Comparison of ENCODE assay signal across 20 mouse cellular contexts in the genomic region with DNA sequence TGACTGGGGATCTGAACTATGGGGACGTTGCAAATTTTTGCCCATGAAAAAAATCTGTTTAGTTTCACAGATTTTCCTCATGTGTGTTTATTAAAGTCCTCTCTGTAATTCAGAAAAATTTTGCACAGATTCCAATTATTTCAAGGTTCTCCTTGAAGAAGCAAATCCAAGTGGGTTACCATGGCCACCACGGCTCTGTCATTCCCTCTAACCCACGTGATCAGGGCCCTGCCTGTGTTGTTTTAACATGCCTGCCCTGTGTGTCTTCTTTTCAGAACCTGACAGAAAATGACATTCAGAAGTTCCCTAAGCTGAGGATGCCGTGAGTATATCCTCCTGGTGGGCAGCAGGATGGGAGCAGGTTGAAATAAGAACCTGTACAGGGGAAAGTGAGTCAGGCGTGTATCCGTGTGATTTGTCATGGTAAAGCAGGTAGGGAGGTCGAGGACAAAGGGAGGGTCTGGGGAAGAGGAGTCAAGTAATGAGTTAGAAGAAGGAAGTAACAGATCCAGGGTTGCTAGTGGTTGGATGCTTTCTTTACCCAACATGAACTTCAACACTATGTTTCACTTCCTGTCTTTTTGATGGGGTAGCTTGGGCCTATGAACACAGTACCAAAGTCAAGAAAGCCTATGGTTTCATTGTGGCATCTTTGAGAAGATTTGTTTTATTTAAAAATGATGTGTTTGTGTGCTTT. TPM values are rescaled to one million over a fixed set of nuclear protein-coding genes. Genes with fewer than 3 reads are reported as not detected.
A peak's percentile ranks its signal among the peaks of the same experiment; 100 is the strongest.
DNase-seq lines count a peak whose midpoint lies in the region; ATAC-seq and TF ChIP-seq lines count a peak whose summit lies in the region.
"Had no signal": no experiment of that assay in that cellular context is flagged by ENCODE, and none has a peak within 500 bp of the region (broad histone marks: within the 10 kb centered on the region; RNA-seq: fewer than 3 reads in every experiment).

No protein-coding gene starts in this region.

- no peaks in the 10 kb centered on the region for H3K9me3 ChIP-seq in hindbrain, embryonic 16.5 days (ENCODE audit: control insufficient read depth, low read length)
- H3K9me3 ChIP-seq: hindbrain, embryonic 12.5 days; limb, embryonic 15.5 days had no signal

- H3K27me3 ChIP-seq in thymus, adult 2 months (ENCODE audit: control insufficient read depth, insufficient read depth, low read length) = no peaks in the 10 kb centered on the region
- H3K27me3 ChIP-seq in kidney, adult 2 months (replicated peaks; ENCODE audit: control insufficient read depth, insufficient read depth, low read length) = no peaks in the 10 kb centered on the region
- no peaks in the 10 kb centered on the region for H3K27me3 ChIP-seq in hindbrain, embryonic 16.5 days (replicated peaks; ENCODE audit: control insufficient read depth, insufficient read depth, low read length)
- H3K27me3 ChIP-seq: hindbrain, embryonic 12.5 days; limb, embryonic 15.5 days had no signal

- H3K36me3 ChIP-seq in thymus, adult 2 months (ENCODE audit: control insufficient read depth, insufficient read depth, low read length) = peaks cover 77% of the 10 kb centered on the region
- H3K36me3 ChIP-seq in kidney, adult 2 months (ENCODE audit: control insufficient read depth, insufficient read depth, low read length) = no peaks in the 10 kb centered on the region
- no peaks in the 10 kb centered on the region for H3K36me3 ChIP-seq in hindbrain, embryonic 16.5 days (ENCODE audit: control insufficient read depth, insufficient read depth, low read length)
- H3K36me3 ChIP-seq: hindbrain, embryonic 12.5 days; limb, embryonic 15.5 days had no signal

- H3K9ac ChIP-seq in hindbrain, embryonic 16.5 days (ENCODE audit: low read depth, low read length) = no peak overlapping the region
- H3K9ac ChIP-seq: hindbrain, embryonic 12.5 days; limb, embryonic 15.5 days; lung, embryonic 14.5 days had no signal

- H3K4me3 ChIP-seq in thymus, adult 2 months (ENCODE audit: control insufficient read depth, insufficient read depth, low read length) = no peak overlapping the region
- no peak overlapping the region for H3K4me3 ChIP-seq in kidney, adult 2 months (ENCODE audit: insufficient read depth, low read depth, low read length)
- H3K4me3 ChIP-seq in hindbrain, embryonic 16.5 days (ENCODE audit: low read length) = no peak overlapping the region
- H3K4me3 ChIP-seq: erythroblast, embryonic 14.5 days; hindbrain, embryonic 12.5 days; left cerebral cortex, adult 2 months; limb, embryonic 15.5 days; myocyte had no signal

- DNase-seq in layer of hippocampus, adult 18-20 months (ENCODE audit: low spot score in 2 of 2) = peak; percentile 25 to 27
- no peak for DNase-seq in layer of hippocampus, adult 9-11 months
- DNase-seq in thymus, adult 2 months = no peak
- no peak for DNase-seq in thymus, postnatal 14 days
- DNase-seq in kidney, adult 2 months = no peak
- no peak for DNase-seq in Muller cell, postnatal 12 days (ENCODE audit: inconsistent ontology term)
- DNase-seq: cerebellum, postnatal 10 days; kidney, adult 18-20 months; kidney, postnatal 4 days; lung, embryonic 14.5 days had no signal

- TF ChIP-seq CTCF in thymus, adult 2 months (IDR thresholded peaks at IDR 0.05; ENCODE audit: borderline replicate concordance, control insufficient read depth, extremely low read depth, insufficient read depth, low read length, poor library complexity) = no peak
- TF ChIP-seq CTCF in kidney, adult 2 months (conservative IDR thresholded peaks at IDR 0.05; ENCODE audit: insufficient read depth, insufficient read length, low read depth, low read length) = no peak

- TF ChIP-seq POLR2A in thymus, adult 2 months (IDR thresholded peaks at IDR 0.05; ENCODE audit: control insufficient read depth, extremely low read depth, insufficient read depth, low read length, poor library complexity) = no peak
- no peak for TF ChIP-seq POLR2A in kidney, adult 2 months (IDR thresholded peaks at IDR 0.05; ENCODE audit: low read depth, low read length)

- peaks cover 45% of the 10 kb centered on the region for H3K4me1 ChIP-seq in thymus, adult 2 months (replicated peaks; ENCODE audit: control insufficient read depth, insufficient read depth, low read length)
- H3K4me1 ChIP-seq in kidney, adult 2 months (ENCODE audit: control insufficient read depth, insufficient read depth, low read length) = no peaks in the 10 kb centered on the region
- H3K4me1 ChIP-seq in hindbrain, embryonic 16.5 days (ENCODE audit: control insufficient read depth, insufficient read depth, low read depth, low read length) = no peaks in the 10 kb centered on the region
- H3K4me1 ChIP-seq: hindbrain, embryonic 12.5 days; limb, embryonic 15.5 days had no signal

- 76% methylated on average over 7 of the region's 7 CpGs for WGBS in thymus, adult 2 months
- WGBS in kidney, adult 2 months = 71% methylated on average over 7 of the region's 7 CpGs
- 80% methylated on average over 7 of the region's 7 CpGs for WGBS in hindbrain, embryonic 16.5 days

- peak; percentile 74 for ATAC-seq in megakaryocyte, adult 5-6 weeks (ENCODE audit: poor library complexity, severe bottlenecking)
- no peak for ATAC-seq in hindbrain, embryonic 16.5 days

- H3K27ac ChIP-seq in thymus, adult 2 months (ENCODE audit: control insufficient read depth, insufficient read depth, low read length) = peak overlapping the region; percentile 60
- no peak overlapping the region for H3K27ac ChIP-seq in kidney, adult 2 months (ENCODE audit: insufficient read depth, low read depth, low read length)
- no peak overlapping the region for H3K27ac ChIP-seq in hindbrain, embryonic 16.5 days (ENCODE audit: low read depth, low read length)
- H3K27ac ChIP-seq: hindbrain, embryonic 12.5 days; left cerebral cortex, adult 2 months; limb, embryonic 15.5 days had no signal

- H3K4me2 ChIP-seq in hindbrain, embryonic 16.5 days (ENCODE audit: low read length) = no peak overlapping the region
- H3K4me2 ChIP-seq: hindbrain, embryonic 12.5 days; limb, embryonic 15.5 days; lung, embryonic 14.5 days had no signal

RNA-seq across cellular contexts. Expression of a gene that starts 7.5 kb away (rescaled TPM):
- total RNA-seq in layer of hippocampus, adult 18-20 months (2021) = 1 to 10 TPM; 2.9 to 3.7 TPM
- polyA plus RNA-seq in thymus, adult 2 months (2012; rRNA removed) = 153 TPM in 2 replicates
- 205 and 221 TPM in 2 replicates for total RNA-seq in megakaryocyte, adult 5-6 weeks (2015)
- total RNA-seq in megakaryocyte, adult 5-6 weeks (2017) = 94.8 and 109 TPM in 2 replicates
- polyA plus RNA-seq in kidney, adult 2 months (2012; rRNA removed) = 0.90 and 3.1 TPM in 2 replicates
- 2.3 TPM in 2 replicates for polyA plus RNA-seq in hindbrain, embryonic 16.5 days (2015; fragmentation: Nextera tagmentation; extraction: Ambion mirVana)
- polyA plus RNA-seq: C2C12 had no signal

RNA-seq across cellular contexts. Expression of a gene that starts 44.2 kb away (rescaled TPM):
- not detected for total RNA-seq in layer of hippocampus, adult 18-20 months (2021)
- polyA plus RNA-seq in thymus, adult 2 months (2012; rRNA removed) = 0.16 TPM in 1 of 2 replicates, not detected in the other
- 0.41 and 0.42 TPM in 2 replicates for total RNA-seq in megakaryocyte, adult 5-6 weeks (2015)
- not detected in 2 replicates for total RNA-seq in megakaryocyte, adult 5-6 weeks (2017)
- polyA plus RNA-seq in kidney, adult 2 months (2012; rRNA removed) = 3.1 and 3.5 TPM in 2 replicates
- polyA plus RNA-seq in hindbrain, embryonic 16.5 days (2015; fragmentation: Nextera tagmentation; extraction: Ambion mirVana) = 7.9 and 9.6 TPM in 2 replicates
- total RNA-seq: gastrocnemius, postnatal 4 days; left cerebral cortex, adult 2 months had no signal
- polyA plus RNA-seq: C2C12; erythroblast, embryonic 14.5 days; heart, embryonic 14.5 days; lung, embryonic 14.5 days; myocyte had no signal

Comparison
In these comparisons a context has a peak if more than half of its experiments do, and no peak if none do; other contexts are left out.
1. DNase-seq: peak in layer of hippocampus, adult 18-20 months (2 of 2); none in layer of hippocampus, adult 9-11 months (single experiment), thymus, adult 2 months (single experiment), thymus, postnatal 14 days (single experiment), kidney, adult 2 months (single experiment) and Muller cell, postnatal 12 days (single experiment).
2. RNA of a gene that starts 7.5 kb away (polyA plus RNA-seq): 153 TPM in thymus, adult 2 months; 0.90 to 3.1 TPM in kidney, adult 2 months and 2.3 TPM in hindbrain, embryonic 16.5 days; every median in the first group is over 10 times any median in the second.